Mouse (Mus musculus) spleen, embryonic (tissue): Measurements from ENCODE around the gene Mpi.

Experiments used
- CTCF ChIA-PET: fragments of 350-600 bp; sonication (Branson Sonifier 250); formaldehyde crosslinking; loops from one replicate; lab custom pipeline; 2022; lab: Charles Lee

Mpi gene

DNA sequence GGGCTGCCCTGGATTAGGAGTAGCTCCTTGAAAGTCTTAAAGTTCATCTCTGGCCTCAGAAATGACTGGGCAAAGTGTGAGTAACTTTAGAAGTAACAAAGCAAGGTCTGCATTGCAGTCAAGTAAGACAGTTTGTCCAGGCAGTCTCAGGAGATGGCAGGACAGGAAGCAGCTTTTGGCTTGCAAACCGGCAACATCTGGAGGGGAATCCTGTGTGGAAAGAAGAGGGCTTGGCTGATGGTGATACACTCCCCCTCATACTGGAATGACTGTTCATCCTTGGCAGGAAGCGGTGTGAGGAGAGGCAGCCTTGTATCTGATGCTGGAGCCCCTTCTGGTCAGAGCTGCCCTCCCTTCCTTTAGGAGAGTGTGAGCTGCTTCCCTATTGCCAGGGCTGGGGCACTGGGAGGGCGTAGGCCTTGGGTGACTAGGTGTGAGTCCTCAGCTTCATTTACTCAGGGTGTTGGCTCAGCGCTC, 10.4 kb upstream of the Mpi start:
- CTCF ChIA-PET = interaction anchor here (0.6 kb wide), 1 partner anchor 21 kb away, joined by 5 read pairs; no protein-coding TSS in a partner anchor

DNA sequence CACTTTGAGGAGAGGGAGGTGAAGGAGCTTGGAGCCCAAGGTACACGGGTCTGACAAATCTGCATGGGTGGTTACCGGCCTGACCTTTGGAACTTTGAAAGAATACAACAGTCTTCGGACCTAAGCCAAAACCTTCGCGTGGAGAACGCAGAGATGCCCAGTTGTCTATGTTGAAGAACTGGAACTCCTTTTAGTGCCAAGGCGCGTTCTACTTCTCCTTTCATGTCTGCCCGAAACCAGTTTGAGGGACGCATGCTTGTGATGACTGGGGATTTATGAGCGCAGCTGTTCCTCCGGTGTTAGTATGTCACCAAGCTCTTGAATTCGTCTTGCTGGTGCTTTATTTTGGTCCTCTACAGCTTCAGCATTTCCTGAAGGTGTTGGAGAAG, 9.1 kb upstream of the Mpi start:
- CTCF ChIA-PET = interaction anchor here (0.9 kb wide), 1 partner anchor 84 kb away, joined by 3 read pairs; no protein-coding TSS in a partner anchor

DNA sequence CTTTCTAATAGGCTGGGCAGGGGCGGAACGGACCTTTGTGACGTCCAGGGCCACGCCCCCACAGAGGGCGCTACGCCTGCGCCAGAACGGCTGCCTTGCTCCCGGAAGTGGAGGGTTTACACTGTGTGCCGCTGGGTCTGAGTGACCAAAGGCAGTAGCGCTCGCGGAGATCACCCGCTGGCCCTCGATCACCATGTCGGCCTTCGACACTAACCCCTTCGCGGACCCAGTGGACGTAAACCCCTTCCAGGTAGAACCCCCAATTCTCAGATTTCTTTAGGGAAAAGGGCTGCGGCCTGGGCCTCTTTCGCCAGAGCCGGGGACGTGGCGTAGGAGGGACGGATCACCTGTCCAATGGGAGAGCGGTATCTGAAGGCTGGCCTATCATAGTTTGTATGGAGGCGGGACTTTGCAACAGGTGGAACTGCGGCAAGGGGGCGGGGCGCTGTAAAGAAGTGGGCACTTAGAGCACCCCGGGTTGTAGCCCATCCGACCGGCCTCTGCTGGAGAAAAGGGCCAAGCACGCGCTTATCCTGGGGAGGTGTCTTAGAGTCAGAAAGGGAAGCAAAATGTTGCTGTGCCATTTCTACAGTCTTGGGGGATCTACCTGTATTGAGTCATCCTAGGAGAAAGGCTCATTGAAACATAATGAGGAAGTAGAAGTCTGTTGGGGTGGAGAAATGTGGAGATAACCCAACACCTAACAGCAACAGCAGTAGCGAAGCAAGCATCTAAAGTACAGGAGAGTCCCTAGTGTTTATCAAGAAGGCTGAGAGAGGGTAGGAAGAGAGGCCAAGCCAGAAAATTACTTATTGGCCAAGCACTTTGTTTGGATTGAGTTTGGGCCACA, 8.5 kb upstream of the Mpi start, which contains the start of gene Scamp2:
TSS of gene Scamp2 (plus strand) at position 83 of the 850 bp plus-strand sequence.
- CTCF ChIA-PET = interaction anchor here (0.9 kb wide), 1 partner anchor 85 kb away, joined by 3 read pairs; no protein-coding TSS in a partner anchor

DNA sequence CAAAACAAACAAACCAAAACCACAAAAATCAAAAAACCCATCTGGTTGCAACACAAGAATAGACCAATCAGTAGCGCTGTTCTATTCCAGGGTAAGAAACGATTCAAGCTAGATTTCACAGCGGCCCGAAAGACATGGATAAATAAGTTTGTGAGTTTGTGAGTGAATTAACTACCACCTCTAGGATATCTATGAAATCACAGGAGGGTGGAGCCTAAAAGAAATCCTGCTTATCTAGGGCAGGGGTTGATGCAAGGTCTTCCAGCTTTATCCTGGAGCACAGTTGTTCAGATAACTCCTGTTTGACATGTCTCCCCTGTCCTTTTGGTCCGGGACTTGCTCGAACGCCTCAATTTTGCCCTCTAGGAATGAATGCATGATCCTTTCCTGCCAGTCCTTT, 7.7 kb upstream of the Mpi start:
- CTCF ChIA-PET = interaction anchor here (0.5 to 0.7 kb wide), 4 partner anchors 11 to 215 kb away, joined by 3 to 13 read pairs (median 3); no protein-coding TSS in a partner anchor

DNA sequence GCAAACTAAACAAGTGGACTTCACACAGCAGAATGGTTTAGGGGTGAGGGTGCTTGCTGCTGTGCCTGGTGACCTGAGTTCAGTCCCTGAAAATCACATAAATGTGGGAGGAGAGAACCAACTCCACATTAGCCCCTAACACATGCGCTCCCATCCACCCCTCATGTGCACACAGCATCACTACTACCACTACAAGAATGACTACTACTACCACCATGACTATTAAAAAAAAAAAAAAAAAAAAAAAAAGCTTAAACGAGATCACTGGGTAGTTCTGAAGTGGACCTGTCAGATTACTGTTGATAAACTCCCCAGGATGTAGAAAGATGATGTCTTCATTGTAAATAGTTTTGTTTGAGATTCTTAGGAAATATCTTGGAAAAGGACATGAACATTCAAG, 7.0 kb upstream of the Mpi start:
- CTCF ChIA-PET = interaction anchor here (0.5 to 0.7 kb wide), 4 partner anchors 10 to 216 kb away, joined by 3 to 13 read pairs (median 3); no protein-coding TSS in a partner anchor

DNA sequence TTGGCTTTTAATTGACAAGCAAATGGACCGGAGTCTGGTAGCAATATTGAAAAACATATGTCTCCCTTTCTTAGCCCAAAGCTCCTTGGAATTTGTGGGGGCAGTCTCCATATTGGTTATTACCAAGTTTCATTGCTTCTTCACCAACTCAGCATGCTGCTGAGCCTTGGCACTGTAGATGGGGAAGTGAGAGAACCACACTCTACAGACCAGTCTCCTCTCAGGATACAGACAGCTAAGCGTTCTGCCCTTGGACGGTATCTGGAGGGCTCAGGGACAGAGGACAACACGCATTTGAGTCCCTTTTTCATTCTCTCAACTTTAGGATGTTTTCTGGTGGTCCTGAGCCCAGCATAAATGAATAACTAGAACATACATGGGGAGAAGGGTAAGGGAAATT, 6.1 kb upstream of the Mpi start:
- CTCF ChIA-PET = interaction anchor here (0.6 kb wide), 1 partner anchor 262 kb away, joined by 3 read pairs; no protein-coding TSS in a partner anchor

DNA sequence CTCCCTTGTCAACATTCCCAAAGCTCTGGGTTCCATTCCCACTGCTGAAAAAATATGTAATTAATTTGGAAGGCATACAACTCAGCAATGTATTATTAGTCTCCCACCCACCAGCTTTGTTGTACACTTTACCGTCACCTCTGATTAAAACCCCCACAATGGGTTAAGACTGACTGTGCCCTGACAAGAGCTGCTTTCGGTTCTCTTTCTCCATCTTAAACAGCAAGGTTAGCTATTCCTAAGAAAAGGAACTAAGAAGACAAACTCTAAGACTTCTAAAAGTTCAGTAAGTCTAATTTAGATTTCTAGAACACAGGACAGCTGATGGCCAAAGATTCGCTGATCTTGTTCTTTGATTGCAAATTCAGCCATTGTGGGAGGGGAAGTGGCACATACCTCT, 4.7 kb upstream of the Mpi start:
- CTCF ChIA-PET = interaction anchor here (0.6 to 0.7 kb wide), 2 partner anchors 51 to 94 kb away, joined by 4 read pairs; no protein-coding TSS in a partner anchor

DNA sequence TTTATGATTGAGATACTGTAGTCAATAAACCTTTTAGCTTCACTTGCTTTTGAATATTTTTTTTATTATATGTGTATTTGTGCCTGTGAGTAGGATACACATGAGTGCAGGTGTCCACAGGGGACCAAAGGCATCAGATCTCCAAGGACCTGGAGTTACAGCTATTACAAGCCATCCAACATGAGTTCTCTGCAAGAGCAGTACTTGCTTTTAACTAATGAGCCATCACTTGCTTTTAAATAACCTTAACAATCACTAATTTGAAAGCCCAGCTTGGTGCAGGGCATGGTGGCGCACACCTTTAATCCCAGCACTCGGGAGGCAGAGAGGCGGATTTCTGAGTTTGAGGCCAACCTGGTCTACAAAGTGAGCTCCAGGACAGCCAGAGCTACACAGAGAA, 2.2 kb upstream of the Mpi start:
- CTCF ChIA-PET = interaction anchor here (0.9 to 1.1 kb wide), 3 partner anchors 9 to 50 kb away, joined by 3 to 15 read pairs (median 8); no protein-coding TSS in a partner anchor

DNA sequence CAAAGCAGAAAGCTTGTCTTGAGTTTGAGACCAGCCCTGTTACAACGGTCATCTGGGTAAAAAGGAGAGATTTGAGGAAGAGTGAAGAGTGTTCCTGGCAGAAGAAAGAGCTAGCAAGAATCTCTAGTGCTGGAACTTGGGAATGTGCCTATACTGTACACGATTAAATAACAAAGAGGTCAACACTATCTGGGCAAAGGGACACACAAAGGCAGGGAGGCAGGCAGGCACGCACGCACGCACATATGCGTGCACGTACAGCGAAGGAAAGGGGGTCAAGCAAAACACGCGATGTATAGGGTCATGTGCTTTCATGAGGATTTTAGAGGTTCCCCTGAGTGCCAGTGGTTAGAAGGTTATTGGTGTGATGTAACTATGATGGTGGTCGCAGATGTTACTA, 556 bp upstream of the Mpi start:
- CTCF ChIA-PET = no interaction called here

DNA sequence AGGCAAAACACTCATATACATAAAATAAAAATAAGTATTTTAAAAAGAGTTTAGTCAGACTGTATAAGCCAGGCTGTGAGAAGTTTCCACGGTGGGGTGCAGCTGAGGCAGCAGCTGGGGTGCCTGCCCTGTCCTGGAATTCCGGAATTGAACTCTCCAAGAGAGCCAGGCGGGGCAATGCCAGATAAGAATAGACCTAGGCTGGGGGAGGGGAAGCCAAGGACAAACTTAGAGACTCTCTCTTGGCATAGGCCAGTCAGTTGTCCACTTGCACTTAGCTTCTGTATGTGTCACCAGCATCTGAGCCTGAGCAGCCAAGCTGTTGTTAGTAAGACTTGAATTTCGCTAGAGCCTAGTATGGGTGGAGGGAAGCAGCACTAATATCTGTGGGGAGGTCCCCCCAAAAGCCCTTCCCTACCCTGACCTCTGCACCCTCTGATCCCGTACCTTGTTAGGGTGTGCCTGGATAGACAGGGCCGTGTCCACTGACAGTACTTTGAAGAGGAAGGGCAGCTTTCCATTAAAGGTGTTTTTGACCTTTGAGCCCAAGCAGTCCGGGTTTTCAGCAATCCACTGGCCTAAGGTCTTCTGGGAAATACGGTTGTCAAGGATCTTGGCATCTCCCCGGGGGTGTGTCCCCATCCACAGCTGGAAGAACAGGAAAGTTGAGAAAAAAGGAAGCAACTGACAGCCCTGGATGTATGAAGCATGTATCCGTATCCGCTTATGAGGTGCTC, 2.3 kb downstream of the Mpi start:
- CTCF ChIA-PET = no interaction called here

DNA sequence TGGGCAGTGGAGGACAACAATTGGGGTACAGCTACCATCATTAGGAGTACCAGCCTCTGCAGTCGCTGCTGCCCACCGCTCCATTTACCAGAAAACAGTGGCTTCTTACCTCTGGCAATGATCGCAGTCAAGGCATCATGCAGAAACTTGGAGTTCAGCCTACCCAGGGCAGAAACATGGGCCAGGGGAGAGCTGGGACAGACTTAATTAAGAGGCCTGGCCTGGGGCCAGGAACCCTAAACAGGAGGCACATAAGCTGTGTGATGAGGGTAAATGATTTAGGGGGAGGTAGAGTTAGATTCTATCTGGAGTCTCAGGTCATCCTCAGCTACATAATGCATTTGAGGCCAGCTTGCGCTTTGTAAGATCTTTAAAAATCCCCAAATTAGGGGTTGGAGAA, 3.4 kb downstream of the Mpi start:
- CTCF ChIA-PET = interaction anchor here (0.6 kb wide), 2 partner anchors 11 to 16 kb away, joined by 3 read pairs; no protein-coding TSS in a partner anchor

DNA sequence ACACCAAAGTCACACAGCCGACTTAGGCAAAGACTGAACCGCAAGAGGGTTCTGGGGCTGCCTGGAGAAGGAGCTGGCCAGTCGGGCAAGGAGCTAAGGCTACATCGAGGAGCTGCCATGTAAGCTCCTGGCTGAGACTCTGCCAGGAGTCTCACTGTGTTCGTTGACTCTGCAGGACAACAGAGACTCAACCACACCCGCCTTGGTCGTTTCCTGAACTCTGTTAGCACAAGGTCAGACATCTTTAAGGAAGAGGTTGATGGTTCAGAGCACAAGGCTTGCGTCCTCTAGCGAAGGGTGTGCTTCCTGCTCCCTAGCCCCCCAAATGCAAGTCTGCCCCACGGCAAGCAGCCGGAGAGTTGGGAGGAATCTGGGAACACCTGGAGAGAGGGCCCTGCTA, 4.7 kb downstream of the Mpi start:
- CTCF ChIA-PET = no interaction called here

DNA sequence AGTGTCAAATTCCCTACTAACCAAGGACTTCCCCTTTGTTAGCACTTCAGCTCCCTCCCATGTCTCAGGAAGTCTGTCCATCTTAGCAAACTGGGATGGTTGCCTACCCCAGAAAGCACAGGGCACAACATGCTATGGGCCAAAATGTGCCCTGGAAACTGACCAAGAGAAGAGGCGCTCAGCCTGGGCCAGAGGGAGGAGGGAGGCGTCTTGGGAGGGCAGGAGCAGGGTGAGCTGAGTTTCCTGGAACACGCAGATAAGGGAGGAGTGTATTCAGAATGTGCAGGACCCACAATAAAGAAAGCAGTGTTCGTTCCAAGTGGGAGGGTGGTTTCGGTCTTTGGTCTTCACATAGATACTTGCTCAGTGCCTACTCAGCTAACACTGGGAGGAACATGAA, 5.3 kb downstream of the Mpi start:
- CTCF ChIA-PET = no interaction called here

DNA sequence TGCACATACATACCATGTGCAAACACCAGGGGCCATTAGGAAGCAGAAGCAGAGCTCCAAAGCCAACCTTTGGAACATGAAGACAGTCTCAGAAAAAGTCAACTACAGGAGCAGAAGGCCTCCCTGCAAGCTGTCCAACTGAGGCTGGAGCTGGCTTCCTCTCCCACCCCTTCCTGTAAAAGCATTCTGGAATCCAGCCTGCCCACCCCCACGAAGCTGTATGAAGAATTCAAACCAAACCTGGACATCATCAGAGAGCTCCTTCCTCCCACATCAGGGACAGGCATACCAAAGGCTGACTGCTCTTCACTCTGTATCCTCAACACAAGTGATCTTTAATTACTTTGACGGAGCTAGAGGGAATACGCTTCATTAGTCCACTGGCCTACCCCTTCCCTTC, 8.6 kb downstream of the Mpi start:
- CTCF ChIA-PET = interaction anchor here (0.6 to 0.8 kb wide), 2 partner anchors 8 to 33 kb away, joined by 3 to 8 read pairs; no protein-coding TSS in a partner anchor

DNA sequence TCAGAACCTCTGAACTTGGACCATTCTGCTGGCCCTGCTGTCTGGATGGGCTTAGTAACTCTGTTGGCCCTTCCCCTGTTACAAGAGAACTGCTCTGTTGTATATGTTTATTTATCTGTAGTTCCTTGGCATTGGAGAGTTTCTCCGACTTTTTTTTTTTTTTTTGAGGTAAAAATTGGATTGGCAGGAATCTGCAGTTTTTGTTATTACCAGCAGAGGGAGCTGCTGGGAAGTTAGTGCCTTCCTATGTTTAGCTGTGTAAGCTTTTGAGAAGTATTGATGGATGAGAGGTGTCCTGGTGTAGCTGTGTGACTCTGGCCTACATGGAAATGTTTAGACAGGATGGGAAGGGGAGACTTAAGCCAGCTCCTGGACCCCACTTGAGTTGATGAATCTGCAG, 11.3 kb downstream of the Mpi start:
- CTCF ChIA-PET = interaction anchor here (0.6 to 1.1 kb wide), 6 partner anchors 22 to 124 kb away, joined by 3 to 10 read pairs (median 4); partner anchors contain the start of gene Csk

DNA sequence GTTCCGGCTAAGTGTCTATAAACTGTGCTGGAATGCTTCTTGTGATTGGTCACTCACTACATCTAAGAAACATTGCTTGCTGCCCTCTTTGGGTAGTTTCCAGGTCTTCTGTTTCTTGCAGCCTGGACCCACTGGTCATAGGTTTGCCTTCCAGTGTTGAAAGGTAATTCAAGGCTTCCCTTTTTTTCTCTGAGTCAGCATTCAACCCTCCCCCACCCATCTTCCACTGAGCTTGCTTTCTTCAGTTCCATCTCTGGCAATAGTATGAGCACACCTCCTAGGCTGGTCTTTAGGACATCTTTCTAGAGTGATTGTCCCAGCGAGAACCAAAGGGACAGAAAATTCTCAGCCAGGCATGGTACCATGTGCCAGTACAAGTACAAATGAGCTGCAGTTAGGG, 13.0 kb downstream of the Mpi start:
- CTCF ChIA-PET = no interaction called here

DNA sequence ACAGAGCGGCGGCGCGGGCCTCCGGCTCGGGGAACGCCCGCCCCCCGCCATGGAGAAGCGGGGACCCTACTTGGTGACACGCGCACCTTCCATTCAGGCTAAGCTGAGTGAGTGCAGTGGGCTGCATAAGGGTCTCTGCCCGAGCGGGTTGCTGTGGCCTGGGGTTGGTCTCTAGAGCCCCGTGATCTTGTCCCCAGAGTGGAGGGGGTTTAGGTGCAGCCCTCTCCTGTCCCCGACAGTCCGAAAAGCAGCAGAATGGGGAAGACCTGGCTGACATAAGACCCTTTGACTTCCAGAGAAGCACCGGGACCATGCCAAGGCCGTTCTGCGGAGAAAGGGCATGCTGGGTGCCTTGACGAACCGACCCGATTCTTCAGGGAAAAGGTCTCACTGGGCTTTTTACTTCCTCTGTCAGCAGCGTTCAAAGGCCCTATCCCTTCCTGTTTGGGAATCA, 14.8 kb downstream of the Mpi start:
- CTCF ChIA-PET = interaction anchor here (0.6 to 1.3 kb wide), 2 partner anchors 12 to 114 kb away, joined by 3 to 4 read pairs; no protein-coding TSS in a partner anchor

DNA sequence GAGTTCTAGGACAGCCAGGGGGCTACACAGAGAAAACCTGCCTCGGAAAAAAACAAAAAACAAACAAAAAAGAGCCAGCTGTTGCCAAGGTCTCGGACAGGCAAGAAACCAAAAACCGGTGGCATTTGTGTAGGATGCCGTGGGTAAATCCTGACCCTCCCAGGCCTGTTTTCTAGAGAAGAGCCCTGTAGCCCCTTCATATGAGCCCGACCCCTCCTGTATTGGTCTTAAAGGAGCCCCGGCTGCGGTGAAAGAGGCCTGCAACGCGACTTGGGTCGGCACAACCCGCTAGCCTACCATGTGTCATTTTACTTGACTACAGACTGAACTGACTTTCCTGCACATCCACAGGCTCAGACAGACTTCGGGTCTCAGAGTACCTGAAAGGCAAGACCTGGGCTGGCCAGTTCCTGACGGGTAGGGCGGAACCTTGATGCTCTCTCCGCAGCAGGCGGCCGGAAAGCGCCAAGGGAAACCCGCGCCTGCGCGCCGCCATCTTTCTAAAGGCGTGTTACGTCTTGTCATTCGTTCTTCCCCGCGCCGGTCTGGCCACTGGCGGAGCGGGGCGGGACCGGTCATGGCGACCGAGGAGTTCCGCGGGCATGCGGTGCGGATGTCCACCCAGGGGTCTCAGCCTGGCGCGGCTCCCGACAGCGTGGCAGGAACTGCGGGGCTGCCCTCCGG, 15.4 kb downstream of the Mpi start, which contains the start of gene Fam219b:
TSS of gene Fam219b (plus strand) at position 485 of the 684 bp plus-strand sequence.
- CTCF ChIA-PET = interaction anchor here (0.6 to 1.3 kb wide), 3 partner anchors 11 to 114 kb away, joined by 3 to 4 read pairs (median 4); no protein-coding TSS in a partner anchor

DNA sequence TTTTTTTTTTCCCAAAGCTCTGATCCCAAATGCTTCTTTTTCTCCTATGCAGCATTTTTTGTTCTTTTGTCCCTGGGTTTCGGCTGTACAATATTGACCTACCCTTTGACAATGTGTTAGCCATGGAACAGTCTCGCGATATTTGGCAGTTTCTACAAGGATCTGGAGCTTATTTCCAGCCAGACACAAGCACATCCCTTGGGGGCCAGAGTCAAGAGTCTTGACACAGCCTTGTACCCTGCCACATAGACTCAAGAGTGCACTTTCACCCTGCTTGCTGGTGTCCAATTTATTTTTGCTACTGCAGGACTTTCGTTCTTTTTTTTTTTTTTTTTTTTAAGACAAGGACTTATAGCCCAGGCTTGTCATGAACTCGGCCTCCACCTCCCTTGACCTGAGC, 16.2 kb downstream of the Mpi start:
- CTCF ChIA-PET = interaction anchor here (0.6 to 1.2 kb wide), 4 partner anchors 8 to 687 kb away, joined by 3 to 5 read pairs (median 4); no protein-coding TSS in a partner anchor

DNA sequence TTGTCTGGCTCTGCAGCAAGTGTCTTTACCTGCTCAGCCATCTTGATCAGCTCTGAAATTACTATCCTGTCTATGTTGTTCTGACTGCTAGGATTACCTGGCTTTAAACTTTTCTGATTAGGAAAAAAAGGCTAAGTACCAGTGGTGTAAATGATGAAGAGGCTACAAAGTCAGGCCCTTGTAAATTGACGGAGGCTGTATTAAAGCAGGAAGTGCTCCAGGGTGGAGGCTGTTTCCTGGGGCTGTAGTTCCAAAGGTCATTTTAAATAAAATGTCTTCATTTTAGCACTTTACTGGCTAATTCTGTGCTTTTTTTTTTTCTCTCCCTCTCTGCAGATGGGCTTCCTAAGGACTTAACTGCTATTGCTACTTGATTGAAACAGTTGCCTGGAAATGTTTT, 20.6 kb downstream of the Mpi start:
- CTCF ChIA-PET = no interaction called here
